Mouse (Mus musculus) C2C12 (cell line): Measurements from ENCODE around the gene Phldb1. TPM values are rescaled to one million over a fixed set of nuclear protein-coding genes. Genes with fewer than 3 reads are reported as not detected.

Source experiments
- H3K27me3 ChIP-seq: one replicate; pipeline ENCODE4 v1.6.1; 2011; ENCODE audit not compliant: control insufficient read depth, insufficient read depth, insufficient read length
- H3K36me3 ChIP-seq: one replicate; pipeline ENCODE4 v1.6.1; 2011; ENCODE audit not compliant: control insufficient read depth, insufficient read depth
- H3K4me3 ChIP-seq: one replicate; pipeline ENCODE4 v1.5.1; 2011; ENCODE audit warnings: mild to moderate bottlenecking, control low read depth; ENCODE audit not compliant: poor library complexity, insufficient read depth, severe bottlenecking
- H3K79me2 ChIP-seq: one replicate; pipeline ENCODE4 v1.6.1; 2011; ENCODE audit not compliant: control insufficient read depth, insufficient read depth
- H3K79me3 ChIP-seq: one replicate; pipeline ENCODE4 v1.6.1; 2011; ENCODE audit warnings: low read depth, control low read depth
- H3ac ChIP-seq: one replicate; pipeline ENCODE3; 2011; ENCODE audit warnings: low read depth; ENCODE audit not compliant: control insufficient read depth, insufficient read length
- CEBPB ChIP-seq: IDR thresholded peaks from one replicate; pipeline ENCODE4 v1.6.1; 2011; ENCODE audit warnings: low read depth, mild to moderate bottlenecking, control low read depth, moderate library complexity
- CTCF ChIP-seq: IDR thresholded peaks from one replicate; pipeline ENCODE4 v1.5.1; 2011; ENCODE audit not compliant: control insufficient read depth, insufficient read depth, insufficient read length
- FOSL1 ChIP-seq: IDR thresholded peaks from one replicate; pipeline ENCODE4 v1.8.0; 2011; ENCODE audit warnings: mild to moderate bottlenecking, low read length; ENCODE audit not compliant: poor library complexity, insufficient read depth, severe bottlenecking
- MAX ChIP-seq: IDR thresholded peaks from one replicate; pipeline ENCODE4 v1.6.1; 2011; ENCODE audit warnings: mild to moderate bottlenecking, control low read depth
- MYOD1 ChIP-seq: IDR thresholded peaks from one replicate; pipeline ENCODE4 v1.6.1; 2011; ENCODE audit warnings: low read depth; ENCODE audit not compliant: control insufficient read depth, insufficient read length
- MYOG ChIP-seq: IDR thresholded peaks from one replicate; pipeline ENCODE4 v1.6.1; 2011; ENCODE audit not compliant: control insufficient read depth, insufficient read length; ENCODE audit errors: extremely low read depth
- USF1 ChIP-seq: IDR thresholded peaks from one replicate; pipeline ENCODE4 v1.6.1; 2011; ENCODE audit warnings: low read depth, mild to moderate bottlenecking, control low read depth, moderate library complexity
- polyA plus RNA-seq: library from polyadenylated mRNA; unstranded; fragments of >200 nt; fragmentation: generic; extraction: Trizol; gene quantifications from one replicate; pipeline ENCODE4 v1.2.1, GENCODE M21; 2012; ENCODE audit warnings: missing spikeins

Gene Phldb1
- polyA plus RNA-seq, 1 experiment, result 96.8 TPM

DNA sequence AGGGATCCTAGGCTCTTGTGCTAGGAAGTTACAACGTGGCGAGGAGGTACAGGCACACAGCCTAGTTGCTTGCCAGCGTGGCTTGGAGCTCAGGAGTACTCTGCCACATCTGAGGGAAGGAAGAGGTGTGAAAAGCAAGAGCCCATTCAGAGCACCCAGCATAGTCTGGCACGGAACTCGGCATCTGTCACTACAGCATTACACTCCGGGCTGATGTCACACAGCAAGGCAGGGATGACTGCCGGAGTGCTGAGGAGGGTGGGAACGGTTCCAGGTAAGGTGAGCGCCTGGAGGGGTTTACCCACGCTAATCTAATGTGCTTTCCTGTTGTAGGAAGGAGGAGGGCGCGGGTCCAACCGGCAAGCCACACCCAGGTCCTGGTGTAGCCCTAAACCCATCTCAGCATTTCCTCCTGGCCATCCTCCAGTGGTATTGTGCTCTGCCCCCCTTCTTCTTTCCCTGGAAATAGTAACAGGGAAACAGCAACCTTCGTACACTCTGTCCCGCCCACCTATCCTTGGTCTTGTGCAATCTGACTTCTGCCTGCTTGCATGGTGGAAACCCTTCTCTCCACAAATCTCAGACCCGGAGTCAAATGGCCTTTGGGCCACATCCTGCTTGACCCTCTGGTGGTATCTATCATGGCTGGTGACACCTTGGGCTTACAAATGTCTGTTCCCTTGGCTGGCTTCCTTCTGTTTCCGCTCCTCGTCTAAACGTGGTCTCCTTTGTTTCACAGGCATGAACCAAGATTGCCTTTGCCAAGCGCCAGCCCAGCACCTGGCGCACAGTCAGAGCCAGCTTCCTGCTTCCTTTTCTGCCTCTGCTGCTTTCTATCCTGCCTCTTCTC, 43.1 kb downstream of the Phldb1 start:
- H3K36me3 ChIP-seq, result peaks cover 62% of the 10 kb centered on the region
- H3ac ChIP-seq, result no peak overlapping the region
- no peak for TF ChIP-seq USF1
- TF ChIP-seq CEBPB, result no peak
- no peak for TF ChIP-seq FOSL1
- TF ChIP-seq MYOG, result no peak
- no peak for TF ChIP-seq CTCF
- TF ChIP-seq MAX, result no peak
- TF ChIP-seq MYOD1, result no peak
- no peaks in the 10 kb centered on the region for H3K79me2 ChIP-seq
- no peaks in the 10 kb centered on the region for H3K27me3 ChIP-seq
- H3K79me3 ChIP-seq, result no peaks in the 10 kb centered on the region
- H3K4me3 ChIP-seq, result no peak overlapping the region

DNA sequence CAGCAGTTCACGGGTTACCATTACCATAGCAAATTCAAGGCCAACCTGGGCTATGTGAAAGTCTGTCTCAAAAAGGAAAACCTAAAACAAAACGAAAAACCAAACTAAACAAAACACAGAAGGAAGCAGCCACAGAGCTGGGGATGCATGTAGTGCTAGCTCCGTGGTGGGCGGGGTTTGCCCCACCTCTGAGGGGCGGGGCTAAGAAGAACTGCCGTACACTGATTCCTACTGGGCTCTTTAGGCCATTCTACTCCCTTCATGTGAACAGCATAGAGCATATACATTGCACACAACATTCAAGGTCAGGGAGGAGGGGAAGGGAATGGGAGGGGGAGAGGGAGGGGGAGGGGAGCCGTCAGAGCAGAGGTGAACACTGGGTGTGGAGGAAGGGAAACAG, 44.4 kb downstream of the Phldb1 start:
- Histone ChIP-seq H3K79me2 (no peaks in the 10 kb centered on the region), H3K27me3 (no peaks in the 10 kb centered on the region), H3K79me3 (no peaks in the 10 kb centered on the region), H3ac (no peak overlapping the region), H3K4me3 (no peak overlapping the region), H3K36me3 (peaks cover 53% of the 10 kb centered on the region)
- no peak for TF ChIP-seq USF1
- TF ChIP-seq CEBPB, result no peak
- no peak for TF ChIP-seq MYOG

DNA sequence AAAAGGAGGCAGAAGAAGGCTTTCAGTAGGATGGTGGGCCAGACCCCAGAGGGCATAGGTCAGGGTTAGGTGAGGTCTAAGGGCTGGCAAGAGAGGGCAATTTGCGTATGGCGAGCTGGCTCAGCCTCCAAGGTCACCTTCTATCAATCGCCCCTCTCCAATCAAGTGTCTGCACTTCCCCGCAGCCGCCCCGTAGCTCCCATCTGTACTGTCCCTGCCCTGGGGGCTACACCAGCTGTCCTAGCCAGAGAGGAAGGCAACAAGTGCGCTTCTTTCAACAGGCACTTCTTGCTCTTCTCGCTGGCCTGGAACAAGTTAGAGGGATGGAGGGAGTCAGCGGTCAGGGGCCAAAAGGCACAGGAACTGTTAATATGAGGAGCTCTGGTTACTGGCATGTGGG, 47.0 kb downstream of the Phldb1 start:
- TF ChIP-seq CEBPB, result no peak
- no peaks in the 10 kb centered on the region for H3K27me3 ChIP-seq
- no peak overlapping the region for H3ac ChIP-seq
- H3K4me3 ChIP-seq, result no peak overlapping the region
- H3K36me3 ChIP-seq, result peaks cover 38% of the 10 kb centered on the region
- H3K79me2 ChIP-seq, result no peaks in the 10 kb centered on the region
- no peaks in the 10 kb centered on the region for H3K79me3 ChIP-seq

DNA sequence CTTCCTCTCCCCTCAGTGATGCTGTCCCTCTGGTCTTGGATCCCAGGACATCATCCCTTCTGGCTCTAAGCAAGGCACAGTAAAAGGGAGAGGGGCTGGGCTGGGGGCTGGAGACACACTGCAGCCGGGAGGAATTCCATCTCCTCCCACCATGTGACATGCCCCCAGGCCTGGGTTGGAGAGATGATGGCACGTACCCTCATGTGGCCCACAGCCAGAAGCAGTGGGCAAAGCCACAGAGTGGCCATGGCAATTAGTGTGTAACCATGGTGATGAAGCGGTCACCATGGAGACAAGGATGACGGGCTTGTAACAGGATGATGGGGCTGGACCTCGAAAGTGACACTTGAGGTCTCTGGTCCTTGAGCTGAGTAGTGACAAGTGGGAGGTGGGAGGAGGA, 48.4 kb downstream of the Phldb1 start:
- Histone ChIP-seq H3K27me3 (no peaks in the 10 kb centered on the region), H3K4me3 (no peak overlapping the region), H3ac (no peak overlapping the region), H3K36me3 (peaks cover 26% of the 10 kb centered on the region), H3K79me3 (no peaks in the 10 kb centered on the region), H3K79me2 (no peaks in the 10 kb centered on the region)
- TF ChIP-seq FOSL1 (no peak), MYOG (no peak)

DNA sequence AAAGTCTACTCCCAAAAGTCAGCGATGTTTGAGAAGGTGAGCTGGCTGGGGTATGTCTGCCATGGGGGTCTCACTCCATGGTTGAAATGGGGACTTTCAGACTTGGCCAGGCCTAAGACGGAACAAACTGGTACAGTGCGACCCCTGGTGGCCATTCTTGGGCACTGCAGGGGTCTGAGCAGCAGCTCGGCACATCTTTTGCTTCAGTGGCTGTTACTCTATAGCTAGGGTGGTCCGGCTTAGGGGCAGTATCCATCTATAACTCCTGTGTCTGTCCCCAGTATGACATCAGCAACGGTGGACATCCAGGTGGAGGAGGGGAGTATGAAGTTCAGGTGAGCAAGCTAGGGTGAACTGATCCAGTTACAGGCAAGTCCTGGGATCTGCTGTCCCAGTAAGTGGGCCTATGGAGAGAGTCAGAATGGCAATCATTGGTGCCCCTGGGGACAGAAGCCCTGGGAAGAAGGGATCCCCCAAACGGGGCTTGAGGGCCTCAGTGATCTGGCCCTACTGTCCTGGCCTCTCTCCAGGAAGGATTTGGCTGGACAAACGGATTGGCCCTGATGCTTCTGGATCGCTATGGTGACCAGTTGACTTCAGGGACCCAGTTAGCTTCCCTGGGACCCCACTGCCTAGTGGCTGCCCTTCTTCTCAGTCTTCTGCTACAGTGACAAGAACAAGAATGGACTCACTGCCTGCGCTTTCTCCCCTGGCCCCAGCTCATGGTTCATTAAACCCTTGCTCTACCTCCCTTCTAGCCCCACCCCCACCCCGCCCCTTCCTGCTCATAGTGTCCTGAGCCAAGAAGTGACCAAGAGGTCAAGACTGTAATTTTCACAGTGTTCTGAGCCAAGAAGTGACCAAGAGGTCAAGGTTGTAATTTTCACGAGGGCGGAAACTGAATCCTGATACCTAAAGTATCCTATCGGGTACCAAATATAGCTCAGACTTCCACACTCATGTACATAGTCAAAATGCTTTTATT, 49.4 kb downstream of the Phldb1 start:
- no peak overlapping the region for H3K4me3 ChIP-seq
- TF ChIP-seq CTCF, result peak; percentile 92
- TF ChIP-seq MYOG, result no peak
- TF ChIP-seq CEBPB, result no peak
- H3K79me2 ChIP-seq, result no peaks in the 10 kb centered on the region
- no peaks in the 10 kb centered on the region for H3K27me3 ChIP-seq
- H3K79me3 ChIP-seq, result no peaks in the 10 kb centered on the region
- peaks cover 26% of the 10 kb centered on the region for H3K36me3 ChIP-seq
- no peak overlapping the region for H3ac ChIP-seq

DNA sequence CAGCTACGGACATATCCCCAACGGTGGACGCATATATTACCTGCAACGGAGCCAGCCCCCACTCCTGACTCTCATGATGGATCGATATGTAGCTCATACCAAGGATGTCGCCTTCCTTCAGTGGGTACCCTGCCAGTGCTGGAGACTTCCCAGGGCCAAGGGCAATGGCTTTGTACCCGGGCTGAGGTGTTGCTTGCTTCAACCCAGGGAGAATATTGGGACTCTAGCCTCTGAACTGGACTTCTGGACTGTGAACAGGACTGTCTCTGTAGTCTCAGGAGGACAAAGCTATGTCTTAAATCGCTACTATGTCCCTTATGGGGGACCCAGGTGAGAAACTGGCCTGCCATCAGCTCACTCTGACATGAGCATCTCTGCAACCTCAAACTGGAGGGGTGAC, 52.0 kb downstream of the Phldb1 start:
- H3K36me3 ChIP-seq, result peaks cover 7% of the 10 kb centered on the region
- H3K79me3 ChIP-seq, result no peaks in the 10 kb centered on the region
- H3K27me3 ChIP-seq, result no peaks in the 10 kb centered on the region
- H3K4me3 ChIP-seq, result no peak overlapping the region
- TF ChIP-seq USF1 (no peak), MYOG (no peak), MYOD1 (no peak), MAX (no peak), FOSL1 (no peak), CTCF (no peak), CEBPB (no peak)
- H3K79me2 ChIP-seq, result no peaks in the 10 kb centered on the region
- no peak overlapping the region for H3ac ChIP-seq
